Mouse (Mus musculus) forebrain, postnatal 0 days (tissue): ENCODE results near the gene Nop2. TPM values are rescaled to one million over a fixed set of nuclear protein-coding genes. Genes with fewer than 3 reads are reported as not detected.

Experiments used
- ATAC-seq: fragments of 200-750 bp; cut with Nextera tagmentation; 2 replicates; pipeline ENCODE4 v1.8.0; 2017; ENCODE audit warnings: mild to moderate bottlenecking, moderate library complexity
- DNase-seq: peaks from one replicate; pipeline ENCODE4 v3.0.0-alpha.2; 2015
- H3K27ac ChIP-seq: fragments of 300-500 bp; sonication (generic); 2 replicates; pipeline ENCODE4 v1.5.1; 2014; ENCODE audit warnings: low read depth, mild to moderate bottlenecking, antibody characterized with exemption, low read length, moderate library complexity, mixed read lengths
- H3K27me3 ChIP-seq: fragments of 300-500 bp; sonication (generic); 2 replicates; pipeline ENCODE4 v1.6.1; 2014; ENCODE audit warnings: mild to moderate bottlenecking, low read length, mixed read lengths; ENCODE audit not compliant: insufficient read depth
- H3K36me3 ChIP-seq: fragments of 300-500 bp; sonication (generic); 2 replicates; pipeline ENCODE4 v1.6.1; 2014; ENCODE audit warnings: mild to moderate bottlenecking, moderate library complexity; ENCODE audit not compliant: insufficient read depth
- H3K4me1 ChIP-seq: fragments of 300-500 bp; sonication (generic); 2 replicates; pipeline ENCODE4 v1.6.1; 2014; ENCODE audit warnings: antibody characterized with exemption; ENCODE audit not compliant: insufficient read depth
- H3K4me2 ChIP-seq: fragments of 300-500 bp; sonication (generic); 2 replicates; pipeline ENCODE4 v1.6.1; 2014; ENCODE audit warnings: low read depth, mild to moderate bottlenecking, moderate library complexity
- H3K4me3 ChIP-seq: fragments of 300-500 bp; sonication (generic); 2 replicates; pipeline ENCODE4 v1.5.1; 2014; ENCODE audit warnings: low read depth, low read length, mixed read lengths
- H3K9ac ChIP-seq: fragments of 300-500 bp; sonication (generic); 2 replicates; pipeline ENCODE4 v1.6.1; 2014; ENCODE audit warnings: mild to moderate bottlenecking
- H3K9me3 ChIP-seq: fragments of 300-500 bp; sonication (generic); 2 replicates; pipeline ENCODE4 v1.6.1; 2016; ENCODE audit warnings: low read length
- CTCF ChIP-seq: sonication (generic); IDR thresholded peaks from 2 replicates; pipeline ENCODE4 v1.5.1; 2016; ENCODE audit warnings: antibody characterized with exemption, control low read depth, low read depth
- WGBS: fragments of 180-500 bp; shearing (Covaris S2); extraction: QIAGEN DNeasy Blood & Tissue Kit; methylation state at CpG from one replicate; pipeline ENCODE4 v1.1.7; 2014; 5-methylcytosine and 5-hydroxymethylcytosine counted together
- polyA plus RNA-seq: library from polyadenylated mRNA; unstranded; fragments of >200 nt; fragmentation: Nextera tagmentation; extraction: Ambion mirVana; gene quantifications from 2 replicates; pipeline ENCODE4 v1.2.1, GENCODE M21; 2015
- total RNA-seq: library from RNA; depleted of rRNA; stranded (reverse); fragments of >200 nt; gene quantifications from 2 replicates; pipeline ENCODE4 v1.2.3, GENCODE M21; 2014

The Nop2 gene
- total and polyA plus RNA-seq, 2 experiments from 2014 or later: 43.5 to 56.0 TPM

GRCm38 (mm10) chr6:125153018-125153389 lies 21.3 kb downstream of the Nop2 start:
- Histone ChIP-seq H3K27me3 (no peaks in the 10 kb centered on the region), H3K27ac (no peak overlapping the region), H3K4me2 (no peak overlapping the region), H3K4me1 (no peaks in the 10 kb centered on the region), H3K9ac (no peak overlapping the region), H3K36me3 (peaks cover 54% of the 10 kb centered on the region), H3K4me3 (no peak overlapping the region), H3K9me3 (no peaks in the 10 kb centered on the region)
- TF ChIP-seq CTCF: no peak
- ATAC-seq (no peak), DNase-seq (no peak)
- 78% methylated on average over 5 of the region's 5 CpGs for WGBS

- Histone ChIP-seq H3K4me3 (no peak overlapping the region), H3K27ac (no peak overlapping the region), H3K9ac (no peak overlapping the region), H3K4me1 (no peaks in the 10 kb centered on the region), H3K36me3 (peaks cover 58% of the 10 kb centered on the region), H3K4me2 (no peak overlapping the region), H3K9me3 (no peaks in the 10 kb centered on the region), H3K27me3 (no peaks in the 10 kb centered on the region)
- WGBS: 96% methylated on average over 4 of the region's 4 CpGs
- DNase-seq (no peak), ATAC-seq (no peak)
- TF ChIP-seq CTCF: no peak
Measured at GRCm38 (mm10) chr6:125153682-125154081, 22.0 kb downstream of the Nop2 start.

DNA sequence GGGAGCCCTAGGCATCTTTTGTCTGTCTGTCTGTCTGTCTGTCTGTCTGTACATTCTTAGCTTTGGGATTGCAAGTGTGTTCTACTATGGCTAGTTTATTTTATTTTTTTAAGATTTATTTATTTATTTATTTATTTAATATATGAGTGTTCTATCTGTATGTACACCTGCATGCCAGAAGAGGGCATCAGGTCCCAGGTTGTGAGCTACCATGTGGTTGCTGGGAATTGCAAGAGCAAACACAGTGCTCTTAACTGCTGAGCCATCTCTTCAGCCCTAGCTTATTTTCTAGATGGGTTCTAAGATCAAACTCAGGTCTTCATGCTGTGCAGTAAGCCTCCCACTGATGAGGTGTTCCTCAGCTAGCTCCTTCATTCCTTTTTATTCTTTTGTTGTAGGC lies 22.8 kb downstream of the Nop2 start:
- peaks cover 64% of the 10 kb centered on the region for H3K36me3 ChIP-seq
- no peak overlapping the region for H3K9ac ChIP-seq
- no peak overlapping the region for H3K4me3 ChIP-seq
- no peak overlapping the region for H3K27ac ChIP-seq
- peak; percentile 54 for TF ChIP-seq CTCF
- no peaks in the 10 kb centered on the region for H3K27me3 ChIP-seq
- H3K9me3 ChIP-seq: no peaks in the 10 kb centered on the region
- peak; percentile 52 for DNase-seq
- ATAC-seq: peak; percentile 65; the same call in 1 of the 2 replicates
- no peak overlapping the region for H3K4me2 ChIP-seq
- H3K4me1 ChIP-seq: no peaks in the 10 kb centered on the region

DNA sequence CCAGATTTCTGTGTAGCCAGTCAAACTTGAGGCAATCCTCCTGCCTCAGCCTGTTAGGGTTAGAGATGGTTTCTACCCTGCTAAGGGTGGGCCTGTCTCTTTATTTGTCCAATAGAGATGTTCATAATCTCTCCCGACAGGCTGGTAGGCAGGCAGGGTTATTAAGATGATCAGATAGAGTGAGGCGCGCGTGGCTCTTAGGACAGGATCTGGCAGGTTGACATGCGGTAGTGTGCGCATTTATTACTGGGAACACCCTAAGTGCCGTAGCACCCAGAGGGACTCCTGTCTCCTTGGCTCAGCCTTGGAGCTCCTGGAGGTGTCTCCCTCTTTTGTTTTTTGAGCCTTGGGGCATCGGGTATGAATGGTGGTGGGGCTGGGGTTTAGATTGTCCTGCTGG lies 23.6 kb downstream of the Nop2 start:
- H3K9ac ChIP-seq: no peak overlapping the region
- H3K36me3 ChIP-seq: peaks cover 69% of the 10 kb centered on the region
- H3K4me3 ChIP-seq: no peak overlapping the region

GRCm38 (mm10) chr6:125156491-125156890 lies 24.8 kb downstream of the Nop2 start:
- no peak overlapping the region for H3K4me3 ChIP-seq
- ATAC-seq (no peak), DNase-seq (no peak)
- H3K4me2 ChIP-seq: no peak overlapping the region
- H3K36me3 ChIP-seq: peaks cover 74% of the 10 kb centered on the region
- WGBS: 84% methylated on average over 3 of the region's 3 CpGs
- no peaks in the 10 kb centered on the region for H3K4me1 ChIP-seq
- no peaks in the 10 kb centered on the region for H3K9me3 ChIP-seq
- no peak for TF ChIP-seq CTCF
- H3K27ac ChIP-seq: no peak overlapping the region
- no peak overlapping the region for H3K9ac ChIP-seq
- H3K27me3 ChIP-seq: no peaks in the 10 kb centered on the region

More for the DNA sequence above, 23.6 kb downstream of the Nop2 start:
- WGBS: 86% methylated on average over 8 of the region's 8 CpGs
- TF ChIP-seq CTCF: no peak
- no peak for ATAC-seq
- DNase-seq: no peak
- Histone ChIP-seq H3K27me3 (no peaks in the 10 kb centered on the region), H3K4me1 (no peaks in the 10 kb centered on the region), H3K9me3 (no peaks in the 10 kb centered on the region), H3K4me2 (no peak overlapping the region), H3K27ac (no peak overlapping the region)

GRCm38 (mm10) chr6:125156903-125157614 lies 25.4 kb downstream of the Nop2 start:
- Histone ChIP-seq H3K9me3 (no peaks in the 10 kb centered on the region), H3K4me3 (no peak overlapping the region), H3K36me3 (peaks cover 72% of the 10 kb centered on the region), H3K27me3 (no peaks in the 10 kb centered on the region), H3K27ac (no peak overlapping the region), H3K4me1 (no peaks in the 10 kb centered on the region), H3K9ac (no peak overlapping the region), H3K4me2 (no peak overlapping the region)
- WGBS: 36% methylated on average over 7 of the region's 7 CpGs
- TF ChIP-seq CTCF: no peak
- no peak for DNase-seq
- ATAC-seq: no peak

DNA sequence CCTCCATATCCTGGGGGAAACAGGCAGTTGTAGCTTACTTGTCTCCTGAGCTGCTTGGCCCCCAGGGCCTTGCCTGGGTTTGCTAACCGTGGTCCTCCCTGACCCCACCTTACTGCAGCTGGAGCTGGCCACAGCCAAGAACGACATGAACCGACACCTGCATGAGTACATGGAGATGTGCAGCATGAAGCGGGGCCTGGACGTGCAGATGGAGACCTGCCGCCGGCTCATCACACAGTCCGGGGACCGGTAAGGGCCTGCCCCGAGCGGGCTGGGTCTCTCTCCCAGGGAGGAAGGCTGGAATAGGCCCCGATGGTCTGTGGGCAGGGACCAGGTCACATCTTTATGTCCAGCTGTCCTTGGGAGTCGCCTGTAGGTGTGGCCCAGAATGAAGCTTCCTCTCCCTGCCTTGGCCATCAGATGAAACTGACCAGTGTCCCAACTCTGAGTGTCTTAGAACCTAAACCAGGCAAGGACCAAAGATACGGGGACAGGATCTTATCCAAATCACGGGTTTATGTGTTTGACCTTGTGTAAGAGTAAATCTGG lies 27.3 kb downstream of the Nop2 start:
- Histone ChIP-seq H3K4me3 (no peak overlapping the region), H3K36me3 (peaks cover 54% of the 10 kb centered on the region), H3K27ac (no peak overlapping the region), H3K27me3 (no peaks in the 10 kb centered on the region), H3K4me2 (no peak overlapping the region), H3K4me1 (peaks cover 8% of the 10 kb centered on the region), H3K9me3 (no peaks in the 10 kb centered on the region), H3K9ac (no peak overlapping the region)
- DNase-seq: no peak
- 88% methylated on average over 15 of the region's 15 CpGs for WGBS
- TF ChIP-seq CTCF: no peak
- ATAC-seq: no peak
